Mouse (Mus musculus) cortical plate, adult 2 months (tissue): ENCODE measurements around the gene Mrpl34.

ENCODE experiments used
- CTCF ChIP-seq: fragments of 200-500 bp; IDR thresholded peaks from 2 replicates; pipeline ENCODE4 v1.5.1; 2011; ENCODE audit warnings: mild to moderate bottlenecking, control low read depth, low read length; ENCODE audit not compliant: insufficient read depth; ENCODE audit errors: extremely low read depth
- POLR2A ChIP-seq: fragments of 200-500 bp; IDR thresholded peaks from 2 replicates; pipeline ENCODE4 v1.6.1; 2011; ENCODE audit warnings: mild to moderate bottlenecking, low read length, control low read depth; ENCODE audit not compliant: insufficient read depth; ENCODE audit errors: extremely low read depth

- TF ChIP-seq CTCF (no peak), POLR2A (no peak)
Measured at GRCm38 (mm10) chr8:71495811-71496210, 31.1 kb downstream of the Mrpl34 start.
